Mouse (Mus musculus): ENCODE measurements at regions not wholly inside any gene's neighbourhood (a gene's known extent, or its start where the extent isn't known, plus 50 kb on each side); places are given as distances from the start of the nearest gene placed in this dataset.
"Not testable (repeated sequence)": the region's sequence is repeated elsewhere in the genome, so short reads cannot be mapped to it uniquely, and the experiment has no call there.

- DNase-seq, result no peak
Observed at GRCm38 (mm10) chr10:85242701-85243100, 57.8 kb upstream of the Cry1 start.

- no peak for DNase-seq
Observed at GRCm38 (mm10) chr10:85243556-85243955, 58.7 kb upstream of the Cry1 start.

- no peak for DNase-seq
Observed at GRCm38 (mm10) chr10:85265746-85266145, 80.9 kb upstream of the Cry1 start.

- peak; percentile 41 for DNase-seq
Observed at GRCm38 (mm10) chr10:85266148-85266547, 81.3 kb upstream of the Cry1 start.

- DNase-seq, result peak; percentile 10
Observed at GRCm38 (mm10) chr10:85266796-85267195, 81.9 kb upstream of the Cry1 start.

GRCm38 (mm10) chr10:85270209-85270608 lies 85.3 kb upstream of the Cry1 start:
- DNase-seq, result no peak

- DNase-seq, result no peak
Observed at GRCm38 (mm10) chr10:85276793-85277192, 91.9 kb upstream of the Cry1 start.

GRCm38 (mm10) chr10:85291733-85292476 lies 94.7 kb upstream of the Btbd11 start:
- no peak for DNase-seq

GRCm38 (mm10) chr10:85292477-85292855 lies 94.1 kb upstream of the Btbd11 start:
- DNase-seq, result no peak

GRCm38 (mm10) chr10:85293071-85293783 lies 93.4 kb upstream of the Btbd11 start:
- no peak for DNase-seq

- peak; percentile 1 for DNase-seq
Observed at GRCm38 (mm10) chr10:85295133-85295887, 91.3 kb upstream of the Btbd11 start.

- DNase-seq, result no peak
Observed at GRCm38 (mm10) chr10:85311781-85312180, 74.8 kb upstream of the Btbd11 start.

- not testable (repeated sequence) for DNase-seq
Observed at GRCm38 (mm10) chr10:85313331-85313730, 73.3 kb upstream of the Btbd11 start.

GRCm38 (mm10) chr10:85320971-85321370 lies 65.6 kb upstream of the Btbd11 start:
- DNase-seq, result peak; percentile 1

GRCm38 (mm10) chr10:85322280-85322679 lies 64.3 kb upstream of the Btbd11 start:
- no peak for DNase-seq

- DNase-seq, result no peak
Observed at GRCm38 (mm10) chr10:85329382-85329781, 57.2 kb upstream of the Btbd11 start.

GRCm38 (mm10) chr10:85330938-85331691 lies 55.5 kb upstream of the Btbd11 start:
- DNase-seq, result peak; percentile 41
